Mouse (Mus musculus) midbrain, embryonic 16.5 days (tissue): ENCODE measurements around the gene Lama4. TPM values are rescaled to one million over a fixed set of nuclear protein-coding genes. Genes with fewer than 3 reads are reported as not detected.
A peak's percentile ranks its signal among the peaks of the same experiment; 100 is the strongest.

Experiments used
- ATAC-seq: fragments of 200-750 bp; cut with Nextera tagmentation; 2 replicates; pipeline ENCODE4 v1.8.0; 2017; ENCODE audit warnings: moderate TSS enrichment
- H3K27ac ChIP-seq: fragments of 300-500 bp; sonication (generic); 2 replicates; pipeline ENCODE4 v1.5.1; 2014; ENCODE audit warnings: mild to moderate bottlenecking, low read length, mixed read lengths
- H3K27me3 ChIP-seq: fragments of 300-500 bp; sonication (generic); 2 replicates; pipeline ENCODE4 v1.6.1; 2014; ENCODE audit warnings: low read depth, low read length, mixed read lengths; ENCODE audit not compliant: control insufficient read depth, insufficient read depth
- H3K36me3 ChIP-seq: fragments of 300-500 bp; sonication (generic); 2 replicates; pipeline ENCODE4 v1.6.1; 2014; ENCODE audit warnings: mild to moderate bottlenecking, low read length, moderate library complexity, mixed read lengths; ENCODE audit not compliant: control insufficient read depth, insufficient read depth
- H3K4me1 ChIP-seq: fragments of 300-500 bp; sonication (generic); 2 replicates; pipeline ENCODE4 v1.6.1; 2014; ENCODE audit warnings: mild to moderate bottlenecking, low read length, mixed read lengths; ENCODE audit not compliant: control insufficient read depth, insufficient read depth
- H3K4me2 ChIP-seq: fragments of 300-500 bp; sonication (generic); 2 replicates; pipeline ENCODE4 v1.6.1; 2014; ENCODE audit warnings: mild to moderate bottlenecking, low read length, mixed read lengths
- H3K4me3 ChIP-seq: fragments of 300-500 bp; sonication (generic); 2 replicates; pipeline ENCODE4 v1.5.1; 2014; ENCODE audit warnings: low read depth, mild to moderate bottlenecking, low read length, moderate library complexity, mixed read lengths
- H3K9ac ChIP-seq: fragments of 300-500 bp; sonication (generic); 2 replicates; pipeline ENCODE4 v1.6.1; 2014; ENCODE audit warnings: low read depth, low read length, mixed read lengths
- H3K9me3 ChIP-seq: fragments of 300-500 bp; sonication (generic); replicated peaks from 2 replicates; pipeline ENCODE4 v1.6.1; 2014; ENCODE audit warnings: mild to moderate bottlenecking, low read length, mixed read lengths; ENCODE audit not compliant: control insufficient read depth, poor library complexity, severe bottlenecking
- WGBS: fragments of 180-500 bp; shearing (Covaris S2); extraction: QIAGEN DNeasy Blood & Tissue Kit; methylation state at CpG from one replicate; pipeline ENCODE4 v1.1.7; 2014; 5-methylcytosine and 5-hydroxymethylcytosine counted together
- polyA plus RNA-seq: library from polyadenylated mRNA; unstranded; fragments of >200 nt; fragmentation: Nextera tagmentation; extraction: Ambion mirVana; gene quantifications from 2 replicates; pipeline ENCODE4 v1.2.1, GENCODE M21; 2015

Gene Lama4
- polyA plus RNA-seq, 1 experiment from 2014 or later = 15.9 TPM

DNA sequence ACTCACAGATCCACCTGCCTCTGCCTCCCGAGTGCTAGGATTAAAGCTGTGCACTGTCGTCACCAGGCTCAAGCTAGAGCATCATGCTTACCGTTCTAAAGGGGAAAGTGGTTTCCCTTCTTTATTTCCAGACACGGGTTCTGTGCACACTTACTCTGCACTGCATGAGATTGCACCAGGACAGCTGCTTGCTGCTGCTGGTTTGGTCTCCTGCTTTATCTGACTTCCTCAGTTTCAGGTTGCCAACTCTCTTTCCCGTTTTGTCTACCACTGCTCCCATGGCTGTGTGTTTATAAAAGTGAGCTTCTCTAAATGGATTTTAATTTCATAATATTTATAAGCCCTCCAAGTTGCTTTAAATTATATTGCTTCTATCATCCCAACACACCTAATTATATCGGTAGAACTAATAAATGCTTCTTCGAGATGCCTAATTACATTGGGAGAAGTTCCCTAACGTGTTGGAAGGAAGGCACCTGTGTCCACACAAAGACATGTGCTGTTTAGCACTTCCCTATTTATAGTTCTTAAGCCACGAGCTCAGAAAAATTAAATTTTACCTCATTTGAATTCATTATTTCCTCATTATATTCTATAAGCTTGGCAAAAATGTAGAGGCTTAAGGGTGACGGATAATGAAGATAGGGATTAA lies 143.6 kb downstream of the Lama4 start:
- Histone ChIP-seq H3K27ac (no peak overlapping the region), H3K4me3 (no peak overlapping the region), H3K36me3 (no peaks in the 10 kb centered on the region), H3K4me1 (peaks cover 2% of the 10 kb centered on the region; the same call in 1 of the 2 replicates), H3K4me2 (no peak overlapping the region), H3K27me3 (no peaks in the 10 kb centered on the region), H3K9me3 (no peaks in the 10 kb centered on the region; the same call in 1 of the 2 replicates), H3K9ac (no peak overlapping the region)
- ATAC-seq = no peak
- WGBS = 66% methylated on average over 10 of the region's 10 CpGs

DNA sequence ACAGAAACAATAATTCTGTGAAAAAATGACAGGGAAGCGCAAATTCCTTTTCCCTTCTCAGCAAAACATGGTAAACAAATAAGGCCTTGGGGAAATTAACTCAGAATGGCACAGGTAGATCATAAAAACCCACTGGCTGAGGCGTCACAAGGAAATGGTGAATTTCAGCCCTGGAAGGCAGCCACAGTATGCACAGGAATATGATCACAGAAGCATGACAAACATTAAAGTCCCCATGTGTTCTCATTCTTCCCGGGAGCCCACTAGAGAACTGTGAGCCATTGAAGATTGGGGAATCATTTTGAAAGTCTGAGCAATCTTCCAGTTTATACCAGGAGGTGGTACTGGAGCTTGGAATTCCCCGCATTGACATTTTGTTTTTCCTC lies 144.2 kb downstream of the Lama4 start:
- Histone ChIP-seq H3K4me3 (no peak overlapping the region), H3K36me3 (no peaks in the 10 kb centered on the region), H3K27me3 (no peaks in the 10 kb centered on the region), H3K9ac (no peak overlapping the region), H3K4me1 (peaks cover 2% of the 10 kb centered on the region; the same call in 1 of the 2 replicates), H3K4me2 (no peak overlapping the region), H3K27ac (peak overlapping the region; percentile 24; the same call in 1 of the 2 replicates), H3K9me3 (no peaks in the 10 kb centered on the region; the same call in 1 of the 2 replicates)
- ATAC-seq = 0 out of 2 replicates have a peak, but pooled peaks have one; percentile 41
- WGBS = 47% methylated on average over 4 of the region's 4 CpGs

- Histone ChIP-seq H3K9ac (no peak overlapping the region), H3K27me3 (no peaks in the 10 kb centered on the region), H3K36me3 (no peaks in the 10 kb centered on the region), H3K4me1 (no peaks in the 10 kb centered on the region), H3K4me3 (no peak overlapping the region), H3K9me3 (no peaks in the 10 kb centered on the region), H3K4me2 (no peak overlapping the region), H3K27ac (no peak overlapping the region)
- WGBS = 41% methylated on average over 4 of the region's 4 CpGs
- ATAC-seq = peak; percentile 56
These were observed 156.1 kb downstream of the Lama4 start for GRCm38 (mm10) chr10:39121412-39121811.

DNA sequence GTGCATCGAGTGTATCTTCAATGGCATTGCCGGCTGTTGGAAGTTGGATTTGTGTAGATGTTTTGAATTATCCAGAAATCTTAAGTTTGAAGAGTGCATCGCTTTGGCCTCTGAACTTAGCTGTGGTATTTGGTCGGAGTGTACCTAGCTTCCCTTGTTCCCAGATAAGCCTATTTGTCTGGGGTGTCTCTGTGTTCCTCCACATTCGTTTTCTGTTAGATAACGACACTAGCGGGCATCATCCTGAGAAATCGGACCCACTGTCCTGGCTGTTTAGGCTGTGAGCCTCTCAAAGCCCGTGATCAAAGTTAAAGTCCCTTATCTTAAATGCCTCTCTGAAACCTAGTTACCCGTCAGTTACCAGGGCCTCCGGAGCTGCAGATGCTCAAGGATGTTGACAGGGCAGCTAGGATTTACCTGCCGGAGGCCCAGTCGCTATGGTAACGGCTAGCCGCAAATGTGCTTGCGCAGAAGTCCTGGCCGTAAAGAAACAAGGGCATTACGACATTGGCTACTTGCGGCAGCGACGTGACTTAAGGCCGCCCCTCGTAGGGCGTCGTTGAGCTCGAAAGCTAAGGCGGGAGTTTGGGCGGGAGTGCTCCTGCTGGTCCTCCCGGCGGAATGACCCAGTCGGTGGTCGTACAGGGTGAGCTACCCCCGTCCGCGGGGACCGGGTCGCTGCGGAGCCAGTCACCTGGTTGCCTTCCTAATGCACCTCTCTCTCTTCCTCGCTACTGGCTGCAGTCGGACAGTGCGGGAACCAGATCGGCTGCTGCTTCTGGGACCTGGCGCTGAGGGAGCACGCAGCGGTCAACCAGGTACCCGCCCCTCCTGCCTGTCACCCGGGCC lies 168.4 kb downstream of the Lama4 start, which contains the start of the genes Fam229b and Tube1:
TSS of gene Fam229b (minus strand) at position 453 of the 849 bp plus-strand sequence.
TSS of gene Tube1 (plus strand) at position 515 of the 849 bp plus-strand sequence.
- Histone ChIP-seq H3K4me3 (peak within 1 kb of the TSS; percentile 77), H3K9me3 (no peaks in the 10 kb centered on the region), H3K27me3 (no peaks in the 10 kb centered on the region), H3K27ac (peak within 1 kb of the TSS; percentile 84), H3K36me3 (peaks cover 7% of the 10 kb centered on the region), H3K4me2 (peak within 1 kb of the TSS; percentile 94), H3K4me1 (peaks cover 10% of the 10 kb centered on the region), H3K9ac (peak within 1 kb of the TSS; percentile 79)
- peak; percentile 95 for ATAC-seq
- 4% methylated on average over 47 of the region's 47 CpGs for WGBS

DNA sequence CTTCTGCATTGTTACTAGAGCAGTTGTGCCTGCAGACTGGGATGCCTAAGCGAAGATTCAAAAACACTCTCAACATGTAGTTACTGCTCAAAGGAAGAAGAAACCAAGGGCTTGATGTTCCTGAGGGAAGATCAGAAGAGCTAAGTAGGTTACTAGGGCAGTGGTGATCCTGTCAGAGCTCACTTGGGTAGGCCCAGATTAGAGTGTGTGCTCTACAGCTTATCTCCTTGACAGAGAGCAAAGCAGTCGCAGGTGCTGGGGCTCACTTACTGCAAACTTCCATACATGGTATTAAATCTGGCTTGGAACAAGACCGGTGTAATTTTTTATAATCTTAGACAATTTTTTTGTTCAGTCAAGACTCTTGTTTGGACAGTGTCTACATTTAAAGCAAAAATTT lies 172.5 kb downstream of the Lama4 start:
- no peak overlapping the region for H3K9ac ChIP-seq

DNA sequence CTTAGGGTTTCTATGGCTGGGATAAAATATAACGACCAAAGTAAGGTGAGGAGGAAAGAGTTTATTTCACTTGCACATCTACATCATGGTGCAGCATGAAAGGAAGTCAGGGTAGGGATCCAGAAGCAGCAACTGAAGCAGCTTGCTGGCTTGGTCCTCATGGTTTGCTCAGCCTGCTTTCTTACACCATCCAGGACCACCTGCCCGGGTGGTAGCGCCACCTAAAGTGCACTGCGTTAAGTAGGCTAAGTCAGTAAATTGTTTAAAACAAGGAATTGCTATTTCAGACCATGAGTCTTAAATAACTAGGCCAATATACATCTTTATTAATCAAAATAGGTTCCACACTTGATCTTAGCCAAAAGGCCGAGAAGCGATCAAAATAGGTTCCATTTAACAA lies 173.4 kb downstream of the Lama4 start:
- no peaks in the 10 kb centered on the region for H3K9me3 ChIP-seq
- no peaks in the 10 kb centered on the region for H3K27me3 ChIP-seq
- H3K36me3 ChIP-seq = peaks cover 17% of the 10 kb centered on the region
- ATAC-seq = no peak
- peaks cover 4% of the 10 kb centered on the region for H3K4me1 ChIP-seq
- no peak overlapping the region for H3K27ac ChIP-seq
- no peak overlapping the region for H3K9ac ChIP-seq
- H3K4me3 ChIP-seq = no peak overlapping the region
- no peak overlapping the region for H3K4me2 ChIP-seq
- 85% methylated on average over 6 of the region's 6 CpGs for WGBS

More for the DNA sequence above, 172.5 kb downstream of the Lama4 start:
- no peaks in the 10 kb centered on the region for H3K27me3 ChIP-seq
- no peak overlapping the region for H3K4me3 ChIP-seq
- no peaks in the 10 kb centered on the region for H3K9me3 ChIP-seq
- no peak for ATAC-seq
- H3K4me2 ChIP-seq = no peak overlapping the region
- H3K36me3 ChIP-seq = peaks cover 17% of the 10 kb centered on the region
- 90% methylated on average over 3 of the region's 3 CpGs for WGBS
- no peak overlapping the region for H3K27ac ChIP-seq
- peaks cover 10% of the 10 kb centered on the region for H3K4me1 ChIP-seq

DNA sequence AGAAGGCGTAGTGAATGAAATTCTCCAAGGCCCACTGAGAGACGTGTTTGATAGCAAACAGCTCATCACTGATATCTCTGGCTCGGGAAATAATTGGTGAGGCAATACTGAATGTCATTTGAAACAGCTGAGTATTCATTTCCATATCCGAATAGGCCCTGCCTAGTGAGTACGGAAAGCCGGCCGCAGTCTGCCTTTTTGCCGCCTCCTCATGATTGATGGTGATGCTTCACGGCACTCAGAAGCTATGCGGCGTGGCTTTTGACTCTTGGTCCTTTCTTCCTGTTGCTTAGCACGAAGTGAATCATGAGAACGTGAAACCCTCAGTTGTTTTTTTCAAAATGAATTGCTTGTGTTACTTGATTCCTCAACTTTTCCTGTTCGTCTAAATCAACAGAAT lies 175.5 kb downstream of the Lama4 start:
- 87% methylated on average over 14 of the region's 14 CpGs for WGBS
- no peak overlapping the region for H3K4me2 ChIP-seq

GRCm38 (mm10) chr10:39141401-39141800 lies 176.1 kb downstream of the Lama4 start:
- H3K36me3 ChIP-seq = peaks cover 29% of the 10 kb centered on the region

More for the DNA sequence above, 175.5 kb downstream of the Lama4 start:
- Histone ChIP-seq H3K36me3 (peaks cover 29% of the 10 kb centered on the region), H3K9me3 (no peaks in the 10 kb centered on the region), H3K4me1 (no peaks in the 10 kb centered on the region), H3K27me3 (no peaks in the 10 kb centered on the region), H3K4me3 (no peak overlapping the region), H3K27ac (no peak overlapping the region), H3K9ac (no peak overlapping the region)
- no peak for ATAC-seq

DNA sequence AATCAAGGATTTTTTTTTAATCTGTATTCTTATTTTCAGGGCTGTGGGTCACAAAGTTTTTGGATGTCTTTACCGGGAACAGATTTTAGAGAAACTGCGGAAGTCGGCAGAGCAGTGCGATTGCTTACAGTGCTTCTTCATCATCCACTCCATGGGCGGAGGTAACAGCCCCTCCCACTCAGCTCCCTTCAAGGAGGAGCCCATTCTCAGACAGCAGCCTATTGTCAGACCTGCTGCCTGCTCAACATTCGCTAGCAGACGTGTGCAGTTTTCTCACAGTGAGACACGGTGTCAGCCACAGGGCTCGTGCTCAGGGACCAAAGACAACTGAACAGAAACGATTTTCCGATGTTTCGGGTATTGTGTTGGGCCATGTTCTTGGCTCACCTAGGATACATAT lies 176.9 kb downstream of the Lama4 start:
- Histone ChIP-seq H3K9ac (no peak overlapping the region), H3K27me3 (no peaks in the 10 kb centered on the region), H3K27ac (no peak overlapping the region), H3K9me3 (no peaks in the 10 kb centered on the region), H3K4me2 (no peak overlapping the region), H3K4me3 (no peak overlapping the region), H3K4me1 (no peaks in the 10 kb centered on the region), H3K36me3 (peaks cover 32% of the 10 kb centered on the region)
- no peak for ATAC-seq
- 86% methylated on average over 12 of the region's 12 CpGs for WGBS

More at GRCm38 (mm10) chr10:39141401-39141800, 176.1 kb downstream of the Lama4 start:
- Histone ChIP-seq H3K4me1 (no peaks in the 10 kb centered on the region), H3K9ac (no peak overlapping the region), H3K9me3 (no peaks in the 10 kb centered on the region), H3K27ac (no peak overlapping the region), H3K4me3 (no peak overlapping the region), H3K4me2 (no peak overlapping the region), H3K27me3 (no peaks in the 10 kb centered on the region)
- 94% methylated on average over 2 of the region's 2 CpGs for WGBS
- no peak for ATAC-seq
